Mouse (Mus musculus): ENCODE measurements around the gene Adpgk. TPM values are rescaled to one million over a fixed set of nuclear protein-coding genes. Genes with fewer than 3 reads are reported as not detected.

The Adpgk gene
- polyA plus RNA-seq, 1 experiment from 2014 or later, result 31.2 TPM

DNA sequence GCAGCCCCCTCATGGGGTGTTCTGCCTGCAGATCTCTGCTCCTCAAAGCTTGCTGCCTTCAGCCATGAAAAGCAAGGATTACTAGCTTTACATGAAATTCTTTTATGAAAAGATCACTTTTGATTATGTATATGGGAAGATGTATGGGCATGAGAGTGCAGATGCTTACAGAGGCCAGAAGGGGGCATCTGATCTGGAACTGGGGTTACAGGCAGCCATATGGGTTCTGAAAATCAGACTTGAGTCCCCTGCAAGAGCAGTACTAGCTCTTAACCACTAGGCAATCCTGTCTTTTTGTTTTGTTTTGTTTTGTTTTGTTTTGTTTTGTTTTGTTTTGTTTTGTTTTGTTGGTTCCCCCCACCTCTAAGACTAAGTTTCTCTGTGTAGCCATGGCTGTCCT lies 18.2 kb upstream of the Adpgk start:
- H3K27ac ChIP-seq (ENCODE audit: poor library complexity, severe bottlenecking), result no peak overlapping the region
- H3K9ac ChIP-seq, result no peak overlapping the region
- no peak overlapping the region for H3K4me3 ChIP-seq
- H3K36me3 ChIP-seq, result no peaks in the 10 kb centered on the region
- H3K4me1 ChIP-seq (replicated peaks), result peaks cover 11% of the 10 kb centered on the region
- no peak overlapping the region for H3K4me2 ChIP-seq
- H3K27me3 ChIP-seq (replicated peaks), result no peaks in the 10 kb centered on the region
- ATAC-seq (ENCODE audit: insufficient number of reproducible peaks, low FRiP score), result no peak
- H3K9me3 ChIP-seq (replicated peaks), result no peaks in the 10 kb centered on the region

GRCm38 (mm10) chr9:59274846-59275455 lies 16.4 kb upstream of the Adpgk start:
- no peaks in the 10 kb centered on the region for H3K27me3 ChIP-seq (replicated peaks)
- H3K4me1 ChIP-seq (replicated peaks), result peaks cover 11% of the 10 kb centered on the region
- no peaks in the 10 kb centered on the region for H3K36me3 ChIP-seq
- no peaks in the 10 kb centered on the region for H3K9me3 ChIP-seq (replicated peaks)
- 78% methylated on average over 19 of the region's 19 CpGs for WGBS
- H3K27ac ChIP-seq (ENCODE audit: poor library complexity, severe bottlenecking), result no peak overlapping the region
- ATAC-seq (ENCODE audit: insufficient number of reproducible peaks, low FRiP score), result no peak
- no peak overlapping the region for H3K4me3 ChIP-seq
- no peak overlapping the region for H3K9ac ChIP-seq
- no peak overlapping the region for H3K4me2 ChIP-seq

DNA sequence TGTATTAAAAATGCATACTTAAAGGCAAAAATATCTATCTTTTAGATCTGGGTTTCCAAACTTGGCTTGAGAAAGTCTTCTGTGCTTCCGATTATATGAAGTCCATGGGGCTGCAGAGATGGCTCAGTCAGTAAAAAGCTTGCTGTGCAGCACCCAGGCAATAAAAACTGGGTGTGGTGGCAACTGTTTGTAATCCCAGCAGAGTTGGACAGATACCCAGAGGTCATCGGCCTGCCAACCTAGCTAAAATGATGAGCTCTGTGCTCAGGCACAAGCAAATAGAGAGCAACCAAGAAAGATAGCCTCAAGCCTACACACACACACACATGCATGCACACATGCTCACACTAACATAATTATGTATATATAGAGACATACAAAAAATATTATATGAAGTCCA lies 13.2 kb upstream of the Adpgk start:
- ATAC-seq (ENCODE audit: insufficient number of reproducible peaks, low FRiP score), result no peak
- Histone ChIP-seq H3K4me2 (no peak overlapping the region), H3K4me1 (replicated peaks) (peaks cover 7% of the 10 kb centered on the region; the same call in 1 of the 2 replicates), H3K9ac (no peak overlapping the region), H3K36me3 (no peaks in the 10 kb centered on the region), H3K27ac (ENCODE audit: poor library complexity, severe bottlenecking) (no peak overlapping the region), H3K27me3 (replicated peaks) (no peaks in the 10 kb centered on the region), H3K4me3 (no peak overlapping the region), H3K9me3 (replicated peaks) (no peaks in the 10 kb centered on the region)
- 92% methylated on average over 2 of the region's 2 CpGs for WGBS

- H3K27ac ChIP-seq (ENCODE audit: poor library complexity, severe bottlenecking), result no peak overlapping the region
- H3K27me3 ChIP-seq (replicated peaks), result no peaks in the 10 kb centered on the region
- H3K9ac ChIP-seq, result no peak overlapping the region
- no peak for ATAC-seq (ENCODE audit: insufficient number of reproducible peaks, low FRiP score)
- H3K4me3 ChIP-seq, result no peak overlapping the region
- H3K36me3 ChIP-seq, result no peaks in the 10 kb centered on the region
- peaks cover 7% of the 10 kb centered on the region; the same call in 1 of the 2 replicates for H3K4me1 ChIP-seq (replicated peaks)
- no peaks in the 10 kb centered on the region for H3K9me3 ChIP-seq (replicated peaks)
- H3K4me2 ChIP-seq, result no peak overlapping the region
- WGBS, result 78% methylated on average over 5 of the region's 5 CpGs
Measured at GRCm38 (mm10) chr9:59278694-59279093, 12.7 kb upstream of the Adpgk start.

DNA sequence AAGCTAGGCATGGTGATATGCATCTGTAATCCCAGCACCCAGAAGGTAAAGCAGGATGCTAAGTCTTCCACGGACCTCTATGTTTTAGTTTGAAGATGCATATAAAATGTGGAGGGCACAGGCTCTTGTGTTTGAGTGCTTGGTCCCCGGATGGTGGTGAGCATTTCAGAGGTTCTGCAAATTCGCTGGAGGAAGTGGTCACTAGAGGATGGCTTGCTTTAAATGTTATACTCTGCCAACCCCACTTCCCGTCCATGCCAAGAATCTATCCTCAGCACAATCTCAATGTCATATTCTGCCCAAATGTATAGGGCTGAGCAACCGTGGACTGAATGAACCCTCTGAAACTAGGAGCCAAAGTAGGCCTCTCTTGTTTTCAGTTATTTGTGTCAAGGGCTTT lies 10.5 kb upstream of the Adpgk start:
- H3K27ac ChIP-seq (ENCODE audit: poor library complexity, severe bottlenecking), result no peak overlapping the region
- no peaks in the 10 kb centered on the region for H3K27me3 ChIP-seq (replicated peaks)
- no peak overlapping the region for H3K9ac ChIP-seq
- 79% methylated on average over 5 of the region's 5 CpGs for WGBS
- peaks cover 7% of the 10 kb centered on the region; the same call in 1 of the 2 replicates for H3K4me1 ChIP-seq (replicated peaks)
- no peaks in the 10 kb centered on the region for H3K9me3 ChIP-seq (replicated peaks)
- no peak overlapping the region for H3K4me2 ChIP-seq
- ATAC-seq (ENCODE audit: insufficient number of reproducible peaks, low FRiP score), result no peak
- H3K4me3 ChIP-seq, result no peak overlapping the region
- no peaks in the 10 kb centered on the region for H3K36me3 ChIP-seq

DNA sequence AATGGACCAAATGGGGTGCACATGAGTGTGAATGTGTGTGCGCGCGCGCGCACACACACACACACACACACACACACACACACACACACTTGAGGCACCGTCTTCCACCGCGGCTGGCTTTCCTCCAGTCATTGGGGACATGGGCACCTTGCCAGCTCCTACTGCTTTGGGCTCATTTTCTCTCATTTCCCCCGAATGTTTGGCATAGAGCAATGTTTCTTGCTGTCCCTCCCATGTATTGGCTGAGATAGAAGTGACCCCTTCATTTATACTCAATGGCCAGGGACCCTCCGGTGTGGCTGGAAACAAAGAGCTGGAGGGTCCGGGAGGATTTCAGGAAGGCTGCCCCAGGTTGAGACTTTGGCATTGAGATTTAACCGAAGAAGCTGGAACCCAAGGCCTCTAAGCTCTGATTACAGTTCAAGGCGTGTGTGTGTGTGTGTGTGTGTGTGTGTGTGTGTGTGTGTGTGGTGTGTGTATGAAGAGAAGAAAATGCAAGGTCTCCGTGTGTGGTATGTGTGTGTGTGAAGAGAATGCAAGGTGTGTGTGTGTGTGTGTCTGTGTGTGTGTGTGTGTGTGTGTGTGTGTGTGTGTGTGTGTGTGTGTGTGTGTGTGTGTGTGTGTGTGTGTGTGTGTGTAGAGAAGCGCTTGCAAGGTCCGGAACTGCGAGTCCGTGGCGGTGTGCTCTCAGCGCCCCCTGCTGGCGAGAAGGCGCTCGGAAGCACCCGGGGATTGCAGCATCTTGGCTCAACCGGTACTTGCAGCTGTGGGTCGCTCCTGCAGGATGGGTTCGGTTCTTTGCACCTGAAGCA lies 9.3 kb upstream of the Adpgk start:
- WGBS, result 52% methylated on average over 20 of the region's 27 CpGs
- H3K4me2 ChIP-seq, result peak overlapping the region; percentile 55
- no peak overlapping the region for H3K9ac ChIP-seq
- ATAC-seq (ENCODE audit: insufficient number of reproducible peaks, low FRiP score), result no peak
- peaks cover 7% of the 10 kb centered on the region; the same call in 1 of the 2 replicates for H3K4me1 ChIP-seq (replicated peaks)
- no peaks in the 10 kb centered on the region for H3K36me3 ChIP-seq
- H3K27ac ChIP-seq (ENCODE audit: poor library complexity, severe bottlenecking), result no peak overlapping the region; the same call in 1 of the 2 replicates
- no peaks in the 10 kb centered on the region for H3K9me3 ChIP-seq (replicated peaks)
- peak overlapping the region; percentile 18; the same call in 1 of the 2 replicates for H3K4me3 ChIP-seq
- no peaks in the 10 kb centered on the region for H3K27me3 ChIP-seq (replicated peaks)

GRCm38 (mm10) chr9:59282683-59282986 lies 8.7 kb upstream of the Adpgk start:
- H3K27me3 ChIP-seq (replicated peaks), result no peaks in the 10 kb centered on the region
- no peak overlapping the region for H3K9ac ChIP-seq
- no peak overlapping the region for H3K27ac ChIP-seq (ENCODE audit: poor library complexity, severe bottlenecking)
- no peaks in the 10 kb centered on the region for H3K9me3 ChIP-seq (replicated peaks)
- WGBS, result 49% methylated on average over 7 of the region's 7 CpGs
- H3K36me3 ChIP-seq, result no peaks in the 10 kb centered on the region
- H3K4me1 ChIP-seq (replicated peaks), result peaks cover 7% of the 10 kb centered on the region; the same call in 1 of the 2 replicates
- H3K4me3 ChIP-seq, result peak overlapping the region; percentile 18; the same call in 1 of the 2 replicates
- ATAC-seq (ENCODE audit: insufficient number of reproducible peaks, low FRiP score), result 0 out of 2 replicates have a peak, but pooled peaks have one; percentile 11
- H3K4me2 ChIP-seq, result peak overlapping the region; percentile 55

DNA sequence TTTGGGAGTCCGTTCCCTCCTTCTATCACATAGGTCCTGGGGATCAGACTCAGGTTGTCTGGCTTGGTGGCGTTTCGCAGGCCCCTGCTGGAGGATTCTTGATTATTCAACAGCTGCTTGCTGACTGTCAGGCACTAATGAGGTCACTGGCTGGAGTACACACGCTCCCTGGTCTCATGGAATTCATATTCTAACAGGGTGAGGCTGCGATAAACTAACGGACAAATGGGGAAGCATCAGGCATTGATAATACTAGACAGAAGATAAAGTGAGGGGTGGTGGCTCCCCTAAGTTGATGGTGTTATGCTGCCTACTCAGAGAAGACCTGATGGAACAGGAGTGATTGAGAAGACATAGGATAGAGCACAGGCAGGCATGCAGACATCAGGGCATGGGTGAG lies 5.7 kb upstream of the Adpgk start:
- H3K4me1 ChIP-seq (replicated peaks), result peaks cover 26% of the 10 kb centered on the region; the same call in 1 of the 2 replicates
- no peaks in the 10 kb centered on the region for H3K36me3 ChIP-seq
- H3K27ac ChIP-seq (ENCODE audit: poor library complexity, severe bottlenecking), result no peak overlapping the region
- H3K9ac ChIP-seq, result no peak overlapping the region
- no peak for ATAC-seq (ENCODE audit: insufficient number of reproducible peaks, low FRiP score)
- WGBS, result 66% methylated on average over 6 of the region's 6 CpGs
- no peaks in the 10 kb centered on the region for H3K27me3 ChIP-seq (replicated peaks)
- no peak overlapping the region for H3K4me3 ChIP-seq
- no peak overlapping the region for H3K4me2 ChIP-seq
- H3K9me3 ChIP-seq (replicated peaks), result no peaks in the 10 kb centered on the region

DNA sequence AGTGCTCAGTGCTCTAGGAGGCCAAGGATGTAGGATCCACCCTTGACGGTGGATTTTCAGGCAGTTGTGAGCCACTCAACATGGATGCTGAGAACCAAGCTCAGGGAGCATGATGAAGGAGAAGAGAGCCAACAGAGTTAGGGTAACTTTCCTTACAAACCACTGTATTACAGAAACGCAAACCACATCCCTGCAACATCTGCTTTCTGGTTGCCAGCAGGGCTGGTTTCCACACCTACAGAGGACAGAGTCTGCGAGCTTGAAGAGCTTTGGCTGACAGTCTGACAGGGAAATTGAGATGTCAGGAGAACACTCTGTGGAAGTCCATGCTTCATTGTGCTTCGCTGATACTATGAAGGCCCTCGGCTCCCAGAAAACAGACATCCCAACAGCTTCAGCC lies 3.3 kb upstream of the Adpgk start:
- no peak for ATAC-seq (ENCODE audit: insufficient number of reproducible peaks, low FRiP score)
- no peak overlapping the region for H3K4me2 ChIP-seq
- H3K27me3 ChIP-seq (replicated peaks), result no peaks in the 10 kb centered on the region
- no peak overlapping the region for H3K4me3 ChIP-seq
- WGBS, result 61% methylated on average over 5 of the region's 5 CpGs
- H3K9ac ChIP-seq, result no peak overlapping the region
- peaks cover 27% of the 10 kb centered on the region for H3K4me1 ChIP-seq (replicated peaks)
- no peak overlapping the region for H3K27ac ChIP-seq (ENCODE audit: poor library complexity, severe bottlenecking)
- no peaks in the 10 kb centered on the region for H3K36me3 ChIP-seq
- H3K9me3 ChIP-seq (replicated peaks), result no peaks in the 10 kb centered on the region

DNA sequence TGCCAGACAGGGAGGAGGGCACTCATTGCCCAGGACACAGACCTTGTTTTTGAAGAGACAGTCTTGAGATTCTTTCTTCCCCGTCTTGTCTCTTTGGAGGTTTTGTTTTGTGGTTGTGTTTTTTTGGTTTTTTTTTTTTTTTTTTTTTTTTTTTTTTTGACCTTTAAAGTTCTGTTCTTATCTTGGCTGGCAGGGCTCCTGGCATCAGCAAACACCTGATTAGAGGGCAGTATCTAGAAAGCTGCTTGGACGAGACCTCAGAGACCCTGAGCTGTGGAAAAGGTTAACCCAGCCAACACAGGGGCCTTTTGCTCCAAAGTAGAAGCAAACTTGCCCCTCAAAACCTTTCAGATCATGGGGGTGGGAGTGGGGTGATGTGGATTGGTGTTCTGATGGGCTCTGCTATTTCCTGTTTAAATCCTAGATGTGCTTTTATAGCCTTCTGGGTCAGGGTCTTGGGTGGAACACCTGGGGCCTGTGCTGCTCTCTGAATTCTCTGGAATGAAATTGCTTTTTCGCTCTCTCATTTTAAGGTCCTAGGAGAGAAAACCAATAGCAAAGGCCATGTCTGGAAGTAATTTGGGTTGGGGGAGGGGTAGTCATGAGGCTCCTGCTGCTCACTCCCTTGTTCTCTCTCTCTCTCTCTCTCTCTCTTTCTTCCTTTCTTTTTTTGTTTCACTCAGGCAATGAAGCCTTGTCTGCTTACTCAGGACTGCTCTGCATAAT lies 2.5 kb upstream of the Adpgk start:
- no peak overlapping the region for H3K9ac ChIP-seq
- no peak overlapping the region for H3K4me2 ChIP-seq
- no peak for ATAC-seq (ENCODE audit: insufficient number of reproducible peaks, low FRiP score)
- 54% methylated on average over 3 of the region's 3 CpGs for WGBS
- no peaks in the 10 kb centered on the region for H3K9me3 ChIP-seq (replicated peaks)
- H3K4me1 ChIP-seq (replicated peaks), result peaks cover 27% of the 10 kb centered on the region
- no peaks in the 10 kb centered on the region for H3K27me3 ChIP-seq (replicated peaks)
- H3K36me3 ChIP-seq, result no peaks in the 10 kb centered on the region
- H3K27ac ChIP-seq (ENCODE audit: poor library complexity, severe bottlenecking), result no peak overlapping the region
- no peak overlapping the region for H3K4me3 ChIP-seq

DNA sequence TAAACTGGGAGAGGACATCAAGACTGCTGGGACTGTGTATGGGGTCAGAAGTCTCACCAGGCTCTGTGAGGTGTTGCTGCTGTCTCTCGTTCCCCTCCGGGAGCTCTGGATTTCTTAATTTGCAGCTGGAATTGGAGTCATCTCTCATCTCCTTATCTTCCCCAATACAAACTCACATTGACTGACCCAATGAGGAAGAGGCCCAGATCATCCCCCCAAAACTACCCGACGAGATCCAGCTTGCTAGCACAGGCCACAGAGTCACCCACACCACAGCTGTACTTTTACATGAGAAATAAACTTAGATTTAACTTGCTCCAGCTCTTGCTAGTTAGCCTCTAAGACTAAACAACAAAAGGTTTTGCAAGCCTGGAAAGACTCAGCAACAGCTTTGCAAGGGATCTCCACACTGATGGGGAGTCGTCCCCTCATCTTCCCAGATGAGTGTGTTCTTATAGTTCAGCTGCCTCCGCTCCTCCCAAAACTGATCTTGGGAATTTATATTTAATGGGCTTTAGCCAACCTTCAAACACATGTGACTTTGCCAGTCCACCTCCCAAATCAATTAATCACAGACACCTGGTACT lies 1.7 kb upstream of the Adpgk start:
- 60% methylated on average over 6 of the region's 6 CpGs for WGBS
- H3K9me3 ChIP-seq (replicated peaks), result no peaks in the 10 kb centered on the region

More for the DNA sequence above, 1.7 kb upstream of the Adpgk start:
- H3K4me1 ChIP-seq (replicated peaks), result peaks cover 27% of the 10 kb centered on the region
- no peak overlapping the region for H3K4me3 ChIP-seq
- no peak for ATAC-seq (ENCODE audit: insufficient number of reproducible peaks, low FRiP score)
- no peaks in the 10 kb centered on the region for H3K27me3 ChIP-seq (replicated peaks)
- H3K9ac ChIP-seq, result no peak overlapping the region
- H3K36me3 ChIP-seq, result no peaks in the 10 kb centered on the region
- no peak overlapping the region for H3K27ac ChIP-seq (ENCODE audit: poor library complexity, severe bottlenecking)
- no peak overlapping the region for H3K4me2 ChIP-seq

Data from heart, embryonic 12.5 days (tissue).